Mouse (Mus musculus) c-Kit-positive CD71-positive TER-119-positive erythroid progenitor cells, embryonic 14.5 days (primary cell): ENCODE measurements at regions not wholly inside any gene's neighbourhood (a gene's known extent, or its start where the extent isn't known, plus 50 kb on each side); places are given as distances from the start of the nearest gene placed in this dataset.

Experiments used
- DNase-seq: peaks from one replicate; pipeline ENCODE4 v3.0.0-alpha.2; 2013; ENCODE audit warnings: low spot score

DNA sequence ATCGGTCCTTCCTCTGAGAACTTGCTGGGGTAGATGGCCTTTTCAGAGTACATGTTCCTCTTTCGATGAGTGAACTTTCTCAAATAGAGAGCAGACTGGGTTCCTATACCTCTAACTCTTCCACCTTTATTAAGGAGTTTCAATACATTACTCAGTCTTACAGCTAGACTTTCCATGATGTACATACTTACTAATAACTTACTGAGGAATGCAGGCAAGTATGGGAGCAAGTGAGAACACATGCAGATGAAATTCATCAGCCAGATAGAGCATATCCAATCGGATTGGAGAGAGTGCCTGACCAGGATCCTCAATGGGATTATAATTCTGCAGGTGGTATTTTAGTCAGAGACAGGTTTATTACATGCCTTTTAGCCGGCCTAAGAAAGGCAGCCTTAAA is 292.2 kb upstream of the Large1 start:
- no peak for DNase-seq

GRCm38 (mm10) chr8:73626798-73627197 is 273.5 kb upstream of the Large1 start:
- DNase-seq = no peak

DNA sequence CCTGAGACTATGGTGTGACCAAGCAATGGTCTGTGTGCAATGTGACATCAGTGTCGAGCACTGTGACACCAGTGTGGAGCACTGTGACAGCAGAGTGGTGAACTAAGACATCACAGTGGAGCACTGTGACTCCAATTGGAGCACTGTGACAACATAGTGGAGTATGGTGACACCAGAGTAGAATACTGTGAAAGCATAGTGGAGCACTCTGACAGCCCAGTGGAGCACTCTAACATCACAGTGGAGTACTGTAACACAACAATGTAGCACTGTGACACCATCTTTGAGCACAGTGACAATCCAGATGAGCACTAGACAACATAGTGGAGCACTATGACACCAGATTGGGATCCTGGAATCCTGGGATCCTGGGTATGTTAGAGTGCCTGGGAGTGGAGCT is 265.6 kb upstream of the Large1 start:
- peak; percentile 3 for DNase-seq

- DNase-seq = no peak
Observed at GRCm38 (mm10) chr8:73614631-73615030, 261.3 kb upstream of the Large1 start.

DNA sequence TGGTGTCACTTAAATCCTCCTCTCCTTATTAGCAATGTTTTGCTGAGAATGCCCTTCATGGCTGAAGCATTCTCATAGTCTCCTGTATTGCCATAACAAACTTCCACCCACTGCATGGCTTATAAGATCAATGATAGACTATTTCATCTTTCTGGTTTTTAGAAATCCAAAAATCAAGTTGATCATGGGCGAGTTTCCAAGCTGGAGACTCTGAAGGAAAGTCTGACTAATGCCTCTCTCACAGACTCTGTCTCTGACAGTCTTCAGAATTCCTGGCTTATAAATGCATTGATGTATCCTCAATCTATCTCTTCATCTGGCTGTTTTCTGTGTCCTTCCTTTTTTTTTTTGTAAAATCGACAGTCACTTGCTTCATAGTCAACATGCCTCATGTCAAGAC is 260.8 kb upstream of the Large1 start:
- no peak for DNase-seq

- DNase-seq = no peak
Observed at GRCm38 (mm10) chr8:73611583-73611982, 258.2 kb upstream of the Large1 start.

- no peak for DNase-seq
Observed at GRCm38 (mm10) chr8:73570599-73570998, 217.3 kb upstream of the Large1 start.

DNA sequence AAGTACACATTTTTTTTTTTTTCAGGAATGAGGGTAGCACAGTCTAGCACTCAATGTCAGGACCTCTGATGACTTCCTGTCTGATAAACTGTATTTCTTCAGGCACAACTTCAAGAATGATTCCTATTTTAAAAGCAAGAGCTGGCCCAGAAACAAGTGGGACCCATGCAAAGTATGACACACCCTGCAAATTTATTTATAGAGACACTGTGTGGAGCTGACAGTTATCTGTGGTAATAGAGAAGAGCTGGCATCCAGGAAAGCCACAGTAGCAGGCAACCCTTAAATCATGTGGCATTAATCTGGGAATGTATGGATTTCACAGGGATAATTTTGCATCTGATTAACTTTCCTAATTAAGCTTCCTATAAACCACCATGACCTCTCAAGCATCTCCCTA is 216.6 kb upstream of the Large1 start:
- DNase-seq = no peak
